15 mouse cellular contexts compared by ENCODE assay signal in the genomic region with DNA sequence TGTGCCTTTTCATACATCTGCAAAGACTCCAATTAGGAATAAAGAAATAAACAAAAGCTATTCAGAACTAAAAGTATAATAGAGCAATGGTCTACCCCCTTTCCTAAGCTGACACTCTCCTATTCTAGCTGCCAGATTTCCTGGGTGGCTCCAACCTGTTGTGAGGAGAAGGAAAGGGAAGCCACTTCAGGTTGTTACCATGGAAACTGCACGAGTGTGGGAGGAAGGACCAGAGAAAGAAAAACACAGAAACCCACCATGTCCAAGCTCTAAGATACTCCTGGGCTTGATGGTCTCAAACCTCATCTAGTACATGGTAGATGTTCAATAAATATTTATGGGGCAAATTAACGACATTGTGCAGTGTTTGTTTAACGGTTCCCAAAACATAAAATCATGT.
DNase-seq lines count a peak whose midpoint lies in the region; ATAC-seq lines count a peak whose summit lies in the region.
"Had no signal": no experiment of that assay in that cellular context is flagged by ENCODE, and none has a peak within 500 bp of the region (broad histone marks: within the 10 kb centered on the region; RNA-seq: fewer than 3 reads in every experiment).

No protein-coding gene starts in this region.

- ATAC-seq in hindbrain, embryonic 15.5 days (ENCODE audit: low FRiP score, low read depth): peak; percentile 72
- no peak for ATAC-seq in hindbrain, embryonic 12.5 days (ENCODE audit: low FRiP score)
- ATAC-seq in lung, embryonic 16.5 days (ENCODE audit: low read depth): 0 out of 2 replicates have a peak, but pooled peaks have one; percentile 45
- ATAC-seq in midbrain, embryonic 13.5 days: peak; percentile 22; the same call in 1 of the 2 replicates
- no peak for ATAC-seq in erythroblast, adult 5-6 weeks (replicated peaks; ENCODE audit: low FRiP score, poor library complexity, severe bottlenecking)

- H3K4me3 ChIP-seq in hindbrain, embryonic 15.5 days: no peak overlapping the region
- no peak overlapping the region for H3K4me3 ChIP-seq in hindbrain, embryonic 12.5 days
- no peak overlapping the region for H3K4me3 ChIP-seq in lung, embryonic 16.5 days (ENCODE audit: low read length)
- no peak overlapping the region for H3K4me3 ChIP-seq in midbrain, embryonic 13.5 days (replicated peaks)
- H3K4me3 ChIP-seq: stomach, embryonic 15.5 days had no signal

- H3K27me3 ChIP-seq in hindbrain, embryonic 15.5 days: no peaks in the 10 kb centered on the region
- no peaks in the 10 kb centered on the region for H3K27me3 ChIP-seq in hindbrain, embryonic 12.5 days
- no peaks in the 10 kb centered on the region for H3K27me3 ChIP-seq in lung, embryonic 16.5 days (ENCODE audit: control insufficient read depth, insufficient read depth, low read depth, low read length)
- H3K27me3 ChIP-seq in midbrain, embryonic 13.5 days: no peaks in the 10 kb centered on the region
- H3K27me3 ChIP-seq: megakaryocyte, embryonic 14.5 days; stomach, embryonic 15.5 days had no signal

- no peak overlapping the region for H3K4me2 ChIP-seq in hindbrain, embryonic 15.5 days
- H3K4me2 ChIP-seq in hindbrain, embryonic 12.5 days (replicated peaks): no peak overlapping the region
- H3K4me2 ChIP-seq in lung, embryonic 16.5 days (ENCODE audit: low read depth, low read length): no peak overlapping the region
- no peak overlapping the region for H3K4me2 ChIP-seq in midbrain, embryonic 13.5 days (replicated peaks)
- H3K4me2 ChIP-seq: stomach, embryonic 15.5 days had no signal

- H3K27ac ChIP-seq in hindbrain, embryonic 15.5 days (replicated peaks): peak overlapping the region; percentile 49; the same call in 1 of the 2 replicates
- H3K27ac ChIP-seq in hindbrain, embryonic 12.5 days: no peak overlapping the region
- H3K27ac ChIP-seq in lung, embryonic 16.5 days (ENCODE audit: low read length): no peak overlapping the region
- no peak overlapping the region for H3K27ac ChIP-seq in midbrain, embryonic 13.5 days
- H3K27ac ChIP-seq: stomach, embryonic 15.5 days had no signal

- no peaks in the 10 kb centered on the region for H3K9me3 ChIP-seq in hindbrain, embryonic 15.5 days
- H3K9me3 ChIP-seq in hindbrain, embryonic 12.5 days (replicated peaks): no peaks in the 10 kb centered on the region
- no peaks in the 10 kb centered on the region for H3K9me3 ChIP-seq in lung, embryonic 16.5 days (ENCODE audit: control insufficient read depth, low read length)
- no peaks in the 10 kb centered on the region for H3K9me3 ChIP-seq in midbrain, embryonic 13.5 days
- H3K9me3 ChIP-seq: stomach, embryonic 15.5 days had no signal

- H3K36me3 ChIP-seq in hindbrain, embryonic 15.5 days: no peaks in the 10 kb centered on the region
- H3K36me3 ChIP-seq in hindbrain, embryonic 12.5 days: no peaks in the 10 kb centered on the region
- H3K36me3 ChIP-seq in lung, embryonic 16.5 days (ENCODE audit: control insufficient read depth, insufficient read depth, low read length): no peaks in the 10 kb centered on the region
- no peaks in the 10 kb centered on the region for H3K36me3 ChIP-seq in midbrain, embryonic 13.5 days
- H3K36me3 ChIP-seq: stomach, embryonic 15.5 days had no signal

- peaks cover 15% of the 10 kb centered on the region for H3K4me1 ChIP-seq in hindbrain, embryonic 15.5 days (replicated peaks)
- 0 out of 2 replicates have a peak, but pooled peaks cover 4% of the 10 kb centered on the region for H3K4me1 ChIP-seq in hindbrain, embryonic 12.5 days
- no peaks in the 10 kb centered on the region; the same call in 1 of the 2 replicates for H3K4me1 ChIP-seq in lung, embryonic 16.5 days (replicated peaks; ENCODE audit: control insufficient read depth, insufficient read depth, low read length)
- peaks cover 30% of the 10 kb centered on the region for H3K4me1 ChIP-seq in midbrain, embryonic 13.5 days (replicated peaks)
- H3K4me1 ChIP-seq: megakaryocyte, embryonic 14.5 days; stomach, embryonic 15.5 days had no signal

- 49% methylated on average over 3 of the region's 3 CpGs for WGBS in hindbrain, embryonic 15.5 days
- WGBS in hindbrain, embryonic 12.5 days: 56% methylated on average over 3 of the region's 3 CpGs
- WGBS in lung, embryonic 16.5 days: 55% methylated on average over 3 of the region's 3 CpGs
- WGBS in midbrain, embryonic 13.5 days: 53% methylated on average over 3 of the region's 3 CpGs

- no peak for DNase-seq in lung, postnatal 25 days (ENCODE audit: low spot score)
- DNase-seq in brain, embryonic 18.5 days (ENCODE audit: low read depth, low spot score): peak; percentile 42
- no peak for DNase-seq in yolk sac, embryonic 10.5 days (ENCODE audit: low spot score)
- DNase-seq: cerebellum, adult 8-10 months; kidney, adult 8-10 months; layer of hippocampus, postnatal 36 days; liver; lung, adult 18-20 months had no signal

- H3K9ac ChIP-seq in hindbrain, embryonic 15.5 days: no peak overlapping the region
- no peak overlapping the region for H3K9ac ChIP-seq in hindbrain, embryonic 12.5 days
- no peak overlapping the region for H3K9ac ChIP-seq in lung, embryonic 16.5 days (ENCODE audit: low read length)
- no peak overlapping the region for H3K9ac ChIP-seq in midbrain, embryonic 13.5 days (replicated peaks)
- H3K9ac ChIP-seq: stomach, embryonic 15.5 days had no signal

Comparison
In these comparisons a context has a peak if more than half of its experiments do, and no peak if none do; other contexts are left out.
1. ATAC-seq: peak in hindbrain, embryonic 15.5 days (single experiment), lung, embryonic 16.5 days (single experiment) and midbrain, embryonic 13.5 days (single experiment); none in hindbrain, embryonic 12.5 days (single experiment) and erythroblast, adult 5-6 weeks (single experiment).